Mouse (Mus musculus): Measurements from ENCODE around the gene Mmp14. TPM values are rescaled to one million over a fixed set of nuclear protein-coding genes. Genes with fewer than 3 reads are reported as not detected.

The Mmp14 gene
- total and polyA plus RNA-seq, 2 experiments from 2014 or later: 41.8 to 46.4 TPM

- Histone ChIP-seq H3K9ac (replicated peaks; ENCODE audit: low read length, poor library complexity, severe bottlenecking) (no peak overlapping the region), H3K9me3 (ENCODE audit: low read length) (no peaks in the 10 kb centered on the region), H3K36me3 (ENCODE audit: insufficient read depth, low read length) (no peaks in the 10 kb centered on the region), H3K4me1 (ENCODE audit: insufficient read depth, low read length) (no peaks in the 10 kb centered on the region), H3K4me3 (ENCODE audit: low read depth, low read length) (no peak overlapping the region), H3K27me3 (ENCODE audit: insufficient read depth, low read length) (no peaks in the 10 kb centered on the region), H3K4me2 (ENCODE audit: low read depth, low read length, poor library complexity, severe bottlenecking) (0 out of 2 replicates have a peak overlapping the region, but pooled peaks have one; percentile 12), H3K27ac (ENCODE audit: low read depth, low read length) (peak overlapping the region; percentile 47; the same call in 1 of the 2 replicates)
- DNase-seq (ENCODE audit: low spot score) (peak; percentile 63), ATAC-seq (ENCODE audit: low FRiP score) (no peak; the same call in 1 of the 2 replicates)
- TF ChIP-seq CTCF (IDR thresholded peaks at IDR 0.05): no peak
- 61% methylated on average over 2 of the region's 2 CpGs for WGBS
Measured at GRCm38 (mm10) chr14:54487732-54488131, 56.3 kb downstream of the Mmp14 start.

- no peaks in the 10 kb centered on the region for H3K36me3 ChIP-seq (ENCODE audit: insufficient read depth, low read length)
- no peak overlapping the region for H3K4me2 ChIP-seq (ENCODE audit: low read depth, low read length, poor library complexity, severe bottlenecking)
- H3K4me1 ChIP-seq (ENCODE audit: insufficient read depth, low read length): no peaks in the 10 kb centered on the region
- H3K9me3 ChIP-seq (ENCODE audit: low read length): no peaks in the 10 kb centered on the region
- ATAC-seq (ENCODE audit: low FRiP score): no peak
- H3K4me3 ChIP-seq (ENCODE audit: low read depth, low read length): no peak overlapping the region
- DNase-seq (ENCODE audit: low spot score): no peak
- H3K27me3 ChIP-seq (ENCODE audit: insufficient read depth, low read length): no peaks in the 10 kb centered on the region
- TF ChIP-seq CTCF (IDR thresholded peaks at IDR 0.05): no peak
- no peak overlapping the region for H3K9ac ChIP-seq (replicated peaks; ENCODE audit: low read length, poor library complexity, severe bottlenecking)
- H3K27ac ChIP-seq (ENCODE audit: low read depth, low read length): 0 out of 2 replicates have a peak overlapping the region, but pooled peaks have one; percentile 26
Measured at GRCm38 (mm10) chr14:54488350-54488749, 56.9 kb downstream of the Mmp14 start.

- Histone ChIP-seq H3K27ac (ENCODE audit: low read depth, low read length) (no peak overlapping the region), H3K27me3 (ENCODE audit: insufficient read depth, low read length) (no peaks in the 10 kb centered on the region), H3K9ac (replicated peaks; ENCODE audit: low read length, poor library complexity, severe bottlenecking) (no peak overlapping the region), H3K4me3 (ENCODE audit: low read depth, low read length) (no peak overlapping the region), H3K36me3 (ENCODE audit: insufficient read depth, low read length) (no peaks in the 10 kb centered on the region), H3K4me2 (ENCODE audit: low read depth, low read length, poor library complexity, severe bottlenecking) (no peak overlapping the region), H3K4me1 (ENCODE audit: insufficient read depth, low read length) (no peaks in the 10 kb centered on the region), H3K9me3 (ENCODE audit: low read length) (no peaks in the 10 kb centered on the region)
- no peak for TF ChIP-seq CTCF (IDR thresholded peaks at IDR 0.05)
- 74% methylated on average over 18 of the region's 18 CpGs for WGBS
- DNase-seq (ENCODE audit: low spot score) (no peak), ATAC-seq (ENCODE audit: low FRiP score) (no peak)
Measured at GRCm38 (mm10) chr14:54492345-54493131, 61.1 kb downstream of the Mmp14 start.

- WGBS: 93% methylated on average over 5 of the region's 5 CpGs
- no peak overlapping the region for H3K27ac ChIP-seq (ENCODE audit: low read depth, low read length)
- TF ChIP-seq CTCF (IDR thresholded peaks at IDR 0.05): no peak
- no peaks in the 10 kb centered on the region for H3K4me1 ChIP-seq (ENCODE audit: insufficient read depth, low read length)
- DNase-seq (ENCODE audit: low spot score) (no peak), ATAC-seq (ENCODE audit: low FRiP score) (no peak)
- H3K27me3 ChIP-seq (ENCODE audit: insufficient read depth, low read length): no peaks in the 10 kb centered on the region
- H3K4me2 ChIP-seq (ENCODE audit: low read depth, low read length, poor library complexity, severe bottlenecking): no peak overlapping the region
- H3K36me3 ChIP-seq (ENCODE audit: insufficient read depth, low read length): no peaks in the 10 kb centered on the region
- H3K9ac ChIP-seq (replicated peaks; ENCODE audit: low read length, poor library complexity, severe bottlenecking): no peak overlapping the region
- H3K9me3 ChIP-seq (ENCODE audit: low read length): no peaks in the 10 kb centered on the region
- H3K4me3 ChIP-seq (ENCODE audit: low read depth, low read length): no peak overlapping the region
Measured at GRCm38 (mm10) chr14:54493236-54493635, 61.8 kb downstream of the Mmp14 start.

- Histone ChIP-seq H3K4me2 (ENCODE audit: low read depth, low read length, poor library complexity, severe bottlenecking) (no peak overlapping the region), H3K4me3 (ENCODE audit: low read depth, low read length) (no peak overlapping the region), H3K9ac (replicated peaks; ENCODE audit: low read length, poor library complexity, severe bottlenecking) (no peak overlapping the region), H3K36me3 (ENCODE audit: insufficient read depth, low read length) (no peaks in the 10 kb centered on the region), H3K4me1 (ENCODE audit: insufficient read depth, low read length) (no peaks in the 10 kb centered on the region), H3K9me3 (ENCODE audit: low read length) (no peaks in the 10 kb centered on the region), H3K27ac (ENCODE audit: low read depth, low read length) (no peak overlapping the region), H3K27me3 (ENCODE audit: insufficient read depth, low read length) (no peaks in the 10 kb centered on the region)
- TF ChIP-seq CTCF (IDR thresholded peaks at IDR 0.05): peak; percentile 85
- DNase-seq (ENCODE audit: low spot score) (peak; percentile 75), ATAC-seq (ENCODE audit: low FRiP score) (no peak)
- WGBS: 1% methylated on average over 3 of the region's 3 CpGs
Measured at GRCm38 (mm10) chr14:54494234-54494633, 62.8 kb downstream of the Mmp14 start.

Other genes with a start within 250 kb of the Mmp14 start
- gene Dad1, start 177.5 kb upstream of the Mmp14 start, total RNA-seq (2014; rRNA removed): 240 and 263 TPM in 2 replicates
- gene Dad1, start 177.5 kb upstream of the Mmp14 start, polyA plus RNA-seq (2015; fragmentation: Nextera tagmentation; extraction: Ambion mirVana): 374 and 394 TPM in 2 replicates
- gene Abhd4, start 177.4 kb upstream of the Mmp14 start, total RNA-seq (2014; rRNA removed): 75.7 and 87.8 TPM in 2 replicates
- 56.4 and 67.6 TPM in 2 replicates for gene Abhd4, start 177.4 kb upstream of the Mmp14 start, polyA plus RNA-seq (2015; fragmentation: Nextera tagmentation; extraction: Ambion mirVana)
- not detected in 2 replicates for gene Olfr49, start 146.7 kb upstream of the Mmp14 start, total RNA-seq (2014; rRNA removed)
- gene Olfr49, start 146.7 kb upstream of the Mmp14 start, polyA plus RNA-seq (2015; fragmentation: Nextera tagmentation; extraction: Ambion mirVana): not detected in 2 replicates
- 89.2 and 93.9 TPM in 2 replicates for gene Oxa1l, start 70.8 kb upstream of the Mmp14 start, total RNA-seq (2014; rRNA removed)
- gene Oxa1l, start 70.8 kb upstream of the Mmp14 start, polyA plus RNA-seq (2015; fragmentation: Nextera tagmentation; extraction: Ambion mirVana): 68.5 and 71.7 TPM in 2 replicates
- 3.9 and 7.7 TPM in 2 replicates for gene Slc7a7, start 13.8 kb upstream of the Mmp14 start, total RNA-seq (2014; rRNA removed)
- 2.4 and 2.9 TPM in 2 replicates for gene Slc7a7, start 13.8 kb upstream of the Mmp14 start, polyA plus RNA-seq (2015; fragmentation: Nextera tagmentation; extraction: Ambion mirVana)
- 98.6 and 104 TPM in 2 replicates for gene Mrpl52, start 4.7 kb upstream of the Mmp14 start, total RNA-seq (2014; rRNA removed)
- gene Mrpl52, start 4.7 kb upstream of the Mmp14 start, polyA plus RNA-seq (2015; fragmentation: Nextera tagmentation; extraction: Ambion mirVana): 296 and 303 TPM in 2 replicates
- 40.2 and 42.1 TPM in 2 replicates for gene Lrp10, start 32.5 kb downstream of the Mmp14 start, total RNA-seq (2014; rRNA removed)
- gene Lrp10, start 32.5 kb downstream of the Mmp14 start, polyA plus RNA-seq (2015; fragmentation: Nextera tagmentation; extraction: Ambion mirVana): 29.7 and 31.9 TPM in 2 replicates
- 35.6 and 47.4 TPM in 2 replicates for gene Rem2, start 44.5 kb downstream of the Mmp14 start, total RNA-seq (2014; rRNA removed)
- 33.0 and 34.0 TPM in 2 replicates for gene Rem2, start 44.5 kb downstream of the Mmp14 start, polyA plus RNA-seq (2015; fragmentation: Nextera tagmentation; extraction: Ambion mirVana)
- gene Prmt5, start 85.9 kb downstream of the Mmp14 start, total RNA-seq (2014; rRNA removed): 79.6 and 92.9 TPM in 2 replicates
- gene Prmt5, start 85.9 kb downstream of the Mmp14 start, polyA plus RNA-seq (2015; fragmentation: Nextera tagmentation; extraction: Ambion mirVana): 83.4 and 85.2 TPM in 2 replicates
- 13.3 and 13.7 TPM in 2 replicates for gene Haus4, start 123.0 kb downstream of the Mmp14 start, total RNA-seq (2014; rRNA removed)
- 13.2 and 14.3 TPM in 2 replicates for gene Haus4, start 123.0 kb downstream of the Mmp14 start, polyA plus RNA-seq (2015; fragmentation: Nextera tagmentation; extraction: Ambion mirVana)
- gene Ajuba, start 145.9 kb downstream of the Mmp14 start, total RNA-seq (2014; rRNA removed): 8.1 and 8.2 TPM in 2 replicates
- 3.5 and 3.9 TPM in 2 replicates for gene Ajuba, start 145.9 kb downstream of the Mmp14 start, polyA plus RNA-seq (2015; fragmentation: Nextera tagmentation; extraction: Ambion mirVana)
- 4.6 and 8.7 TPM in 2 replicates for gene 4931414P19Rik, start 174.4 kb downstream of the Mmp14 start, total RNA-seq (2014; rRNA removed)
- 2.2 and 2.8 TPM in 2 replicates for gene 4931414P19Rik, start 174.4 kb downstream of the Mmp14 start, polyA plus RNA-seq (2015; fragmentation: Nextera tagmentation; extraction: Ambion mirVana)
- gene Psmb5, start 186.4 kb downstream of the Mmp14 start, total RNA-seq (2014; rRNA removed): 157 and 197 TPM in 2 replicates
- gene Psmb5, start 186.4 kb downstream of the Mmp14 start, polyA plus RNA-seq (2015; fragmentation: Nextera tagmentation; extraction: Ambion mirVana): 404 and 427 TPM in 2 replicates
- gene Psmb11, start 189.8 kb downstream of the Mmp14 start, total RNA-seq (2014; rRNA removed): not detected in 2 replicates
- 0.27 TPM in 1 of 2 replicates, not detected in the other for gene Psmb11, start 189.8 kb downstream of the Mmp14 start, polyA plus RNA-seq (2015; fragmentation: Nextera tagmentation; extraction: Ambion mirVana)
- not detected in 2 replicates for gene Gm17606, start 209.3 kb downstream of the Mmp14 start, total RNA-seq (2014; rRNA removed)
- not detected in 2 replicates for gene Gm17606, start 209.3 kb downstream of the Mmp14 start, polyA plus RNA-seq (2015; fragmentation: Nextera tagmentation; extraction: Ambion mirVana)
- 45.3 and 49.7 TPM in 2 replicates for gene Cdh24, start 209.8 kb downstream of the Mmp14 start, total RNA-seq (2014; rRNA removed)
- gene Cdh24, start 209.8 kb downstream of the Mmp14 start, polyA plus RNA-seq (2015; fragmentation: Nextera tagmentation; extraction: Ambion mirVana): 8.5 and 9.0 TPM in 2 replicates